Mouse (Mus musculus) embryonic facial prominence, embryonic 15.5 days (tissue): ENCODE results near the gene Mapre1. TPM values are rescaled to one million over a fixed set of nuclear protein-coding genes. Genes with fewer than 3 reads are reported as not detected.
A peak's percentile ranks its signal among the peaks of the same experiment; 100 is the strongest.

ENCODE experiments used
- ATAC-seq: fragments of 200-750 bp; cut with Nextera tagmentation; 2 replicates; pipeline ENCODE4 v1.8.0; 2017; ENCODE audit warnings: low read depth, moderate TSS enrichment; ENCODE audit not compliant: insufficient number of reproducible peaks, low FRiP score, low TSS enrichment
- H3K27ac ChIP-seq: fragments of 300-500 bp; sonication (generic); replicated peaks from 2 replicates; pipeline ENCODE4 v1.5.1; 2015; ENCODE audit warnings: mild to moderate bottlenecking, inconsistent platforms
- H3K27me3 ChIP-seq: fragments of 300-500 bp; sonication (generic); 2 replicates; pipeline ENCODE4 v1.6.1; 2015; ENCODE audit warnings: inconsistent platforms
- H3K36me3 ChIP-seq: fragments of 300-500 bp; sonication (generic); 2 replicates; pipeline ENCODE4 v1.6.1; 2015; ENCODE audit warnings: mild to moderate bottlenecking, inconsistent platforms
- H3K4me1 ChIP-seq: fragments of 300-500 bp; sonication (generic); 2 replicates; pipeline ENCODE4 v1.6.1; 2015; ENCODE audit warnings: inconsistent platforms
- H3K4me2 ChIP-seq: fragments of 300-500 bp; sonication (generic); replicated peaks from 2 replicates; pipeline ENCODE4 v1.6.1; 2015; ENCODE audit warnings: mild to moderate bottlenecking, inconsistent platforms
- H3K4me3 ChIP-seq: fragments of 300-500 bp; sonication (generic); replicated peaks from 2 replicates; pipeline ENCODE4 v1.5.1; 2015; ENCODE audit warnings: mild to moderate bottlenecking, inconsistent platforms
- H3K9ac ChIP-seq: fragments of 300-500 bp; sonication (generic); 2 replicates; pipeline ENCODE4 v1.6.1; 2015; ENCODE audit warnings: inconsistent platforms
- H3K9me3 ChIP-seq: fragments of 300-500 bp; sonication (generic); replicated peaks from 2 replicates; pipeline ENCODE4 v1.6.1; 2016; ENCODE audit warnings: inconsistent platforms
- WGBS: fragments of 180-500 bp; shearing (Covaris S2); methylation state at CpG from one replicate; pipeline ENCODE4 v1.1.7; 2015; 5-methylcytosine and 5-hydroxymethylcytosine counted together
- polyA plus RNA-seq: library from polyadenylated mRNA; unstranded; fragments of >200 nt; fragmentation: Nextera tagmentation; extraction: Ambion mirVana; gene quantifications from 2 replicates; pipeline ENCODE4 v1.2.1, GENCODE M21; 2015

Gene Mapre1
- polyA plus RNA-seq, 1 experiment from 2014 or later = 207 TPM

GRCm38 (mm10) chr2:153724871-153725270, 16.2 kb upstream of the Mapre1 start:
- Histone ChIP-seq H3K4me3 (no peak overlapping the region), H3K9me3 (no peaks in the 10 kb centered on the region), H3K4me2 (no peak overlapping the region), H3K36me3 (no peaks in the 10 kb centered on the region), H3K27me3 (no peaks in the 10 kb centered on the region), H3K4me1 (no peaks in the 10 kb centered on the region), H3K27ac (no peak overlapping the region), H3K9ac (no peak overlapping the region)
- WGBS = 71% methylated on average over 2 of the region's 2 CpGs
- no peak for ATAC-seq

- Histone ChIP-seq H3K36me3 (no peaks in the 10 kb centered on the region), H3K4me3 (no peak overlapping the region), H3K4me2 (no peak overlapping the region), H3K9ac (no peak overlapping the region), H3K9me3 (no peaks in the 10 kb centered on the region), H3K27ac (no peak overlapping the region), H3K27me3 (no peaks in the 10 kb centered on the region), H3K4me1 (no peaks in the 10 kb centered on the region)
- no peak for ATAC-seq
- 82% methylated on average over 4 of the region's 4 CpGs for WGBS
These were observed 15.8 kb upstream of the Mapre1 start for GRCm38 (mm10) chr2:153725291-153725690.

- H3K27ac ChIP-seq = no peak overlapping the region
- H3K9me3 ChIP-seq = no peaks in the 10 kb centered on the region
- 73% methylated on average over 4 of the region's 4 CpGs for WGBS
- H3K36me3 ChIP-seq = no peaks in the 10 kb centered on the region
- H3K27me3 ChIP-seq = no peaks in the 10 kb centered on the region
- no peaks in the 10 kb centered on the region for H3K4me1 ChIP-seq
- ATAC-seq = peak; percentile 34; the same call in 1 of the 2 replicates
- no peak overlapping the region for H3K4me2 ChIP-seq
- H3K9ac ChIP-seq = no peak overlapping the region
- H3K4me3 ChIP-seq = no peak overlapping the region
These were observed 7.0 kb upstream of the Mapre1 start for GRCm38 (mm10) chr2:153734033-153734432.

- WGBS = 2% methylated on average over 56 of the region's 56 CpGs
- Histone ChIP-seq H3K9me3 (no peaks in the 10 kb centered on the region), H3K9ac (peak overlapping the region; percentile 91), H3K36me3 (0 out of 2 replicates have a peak, but pooled peaks cover 3% of the 10 kb centered on the region), H3K4me1 (peaks cover 33% of the 10 kb centered on the region), H3K4me3 (peak overlapping the region; percentile 86), H3K4me2 (peak overlapping the region; percentile 79), H3K27me3 (no peaks in the 10 kb centered on the region), H3K27ac (peak overlapping the region; percentile 94)
- ATAC-seq = peak; percentile 89
These were observed 477 bp downstream of the Mapre1 start for GRCm38 (mm10) chr2:153741437-153742065.

GRCm38 (mm10) chr2:153747994-153748393, 6.9 kb downstream of the Mapre1 start:
- H3K4me3 ChIP-seq = no peak overlapping the region
- no peak overlapping the region for H3K27ac ChIP-seq
- H3K4me1 ChIP-seq = peaks cover 29% of the 10 kb centered on the region
- peaks cover 20% of the 10 kb centered on the region; the same call in 1 of the 2 replicates for H3K36me3 ChIP-seq
- H3K27me3 ChIP-seq = no peaks in the 10 kb centered on the region
- H3K9me3 ChIP-seq = no peaks in the 10 kb centered on the region
- ATAC-seq = no peak
- no peak overlapping the region for H3K9ac ChIP-seq
- no peak overlapping the region for H3K4me2 ChIP-seq

GRCm38 (mm10) chr2:153750363-153750762, 9.3 kb downstream of the Mapre1 start:
- Histone ChIP-seq H3K9me3 (no peaks in the 10 kb centered on the region), H3K4me2 (no peak overlapping the region), H3K36me3 (peaks cover 20% of the 10 kb centered on the region; the same call in 1 of the 2 replicates), H3K27ac (no peak overlapping the region), H3K4me3 (no peak overlapping the region), H3K4me1 (peaks cover 19% of the 10 kb centered on the region; the same call in 1 of the 2 replicates), H3K9ac (no peak overlapping the region), H3K27me3 (no peaks in the 10 kb centered on the region)
- ATAC-seq = no peak
- 73% methylated on average over 2 of the region's 2 CpGs for WGBS

- Histone ChIP-seq H3K27me3 (no peaks in the 10 kb centered on the region), H3K9ac (no peak overlapping the region), H3K27ac (no peak overlapping the region), H3K4me3 (no peak overlapping the region), H3K9me3 (no peaks in the 10 kb centered on the region), H3K36me3 (peaks cover 92% of the 10 kb centered on the region), H3K4me1 (no peaks in the 10 kb centered on the region), H3K4me2 (no peak overlapping the region)
- WGBS = 91% methylated on average over 5 of the region's 5 CpGs
- ATAC-seq = no peak
These were observed 21.0 kb downstream of the Mapre1 start for GRCm38 (mm10) chr2:153762121-153762520.

GRCm38 (mm10) chr2:153767484-153767883, 26.4 kb downstream of the Mapre1 start:
- no peaks in the 10 kb centered on the region for H3K9me3 ChIP-seq
- H3K4me1 ChIP-seq = no peaks in the 10 kb centered on the region
- no peak overlapping the region for H3K4me2 ChIP-seq
- WGBS = 58% methylated on average over 6 of the region's 6 CpGs
- H3K27me3 ChIP-seq = no peaks in the 10 kb centered on the region
- no peak overlapping the region for H3K9ac ChIP-seq
- ATAC-seq = no peak
- H3K4me3 ChIP-seq = no peak overlapping the region
- H3K36me3 ChIP-seq = peaks cover 62% of the 10 kb centered on the region
- no peak overlapping the region for H3K27ac ChIP-seq

- 68% methylated on average over 2 of the region's 2 CpGs for WGBS
- H3K9ac ChIP-seq = no peak overlapping the region
- H3K27ac ChIP-seq = no peak overlapping the region
- H3K4me2 ChIP-seq = no peak overlapping the region
- no peaks in the 10 kb centered on the region for H3K27me3 ChIP-seq
- H3K4me3 ChIP-seq = no peak overlapping the region
- no peak for ATAC-seq
- H3K9me3 ChIP-seq = no peaks in the 10 kb centered on the region
- H3K4me1 ChIP-seq = no peaks in the 10 kb centered on the region
- peaks cover 57% of the 10 kb centered on the region for H3K36me3 ChIP-seq
These were observed 27.8 kb downstream of the Mapre1 start for GRCm38 (mm10) chr2:153768881-153769280.

GRCm38 (mm10) chr2:153772950-153773349, 31.9 kb downstream of the Mapre1 start:
- no peak overlapping the region for H3K27ac ChIP-seq
- H3K4me3 ChIP-seq = no peak overlapping the region
- no peaks in the 10 kb centered on the region for H3K27me3 ChIP-seq
- no peak overlapping the region for H3K9ac ChIP-seq
- 85% methylated on average over 4 of the region's 4 CpGs for WGBS
- no peak for ATAC-seq
- H3K4me1 ChIP-seq = no peaks in the 10 kb centered on the region
- H3K9me3 ChIP-seq = no peaks in the 10 kb centered on the region
- H3K4me2 ChIP-seq = no peak overlapping the region
- peaks cover 27% of the 10 kb centered on the region for H3K36me3 ChIP-seq

GRCm38 (mm10) chr2:153775472-153775871, 34.4 kb downstream of the Mapre1 start:
- no peak overlapping the region for H3K4me2 ChIP-seq
- H3K27ac ChIP-seq = no peak overlapping the region
- WGBS = 92% methylated on average over 4 of the region's 4 CpGs
- H3K9ac ChIP-seq = no peak overlapping the region
- H3K4me1 ChIP-seq = 0 out of 2 replicates have a peak, but pooled peaks cover 10% of the 10 kb centered on the region
- ATAC-seq = no peak
- H3K4me3 ChIP-seq = no peak overlapping the region
- no peaks in the 10 kb centered on the region for H3K9me3 ChIP-seq
- no peaks in the 10 kb centered on the region for H3K27me3 ChIP-seq
- peaks cover 19% of the 10 kb centered on the region for H3K36me3 ChIP-seq
